Mouse (Mus musculus): ENCODE data around the gene Nfat5.

Nfat5 gene

DNA sequence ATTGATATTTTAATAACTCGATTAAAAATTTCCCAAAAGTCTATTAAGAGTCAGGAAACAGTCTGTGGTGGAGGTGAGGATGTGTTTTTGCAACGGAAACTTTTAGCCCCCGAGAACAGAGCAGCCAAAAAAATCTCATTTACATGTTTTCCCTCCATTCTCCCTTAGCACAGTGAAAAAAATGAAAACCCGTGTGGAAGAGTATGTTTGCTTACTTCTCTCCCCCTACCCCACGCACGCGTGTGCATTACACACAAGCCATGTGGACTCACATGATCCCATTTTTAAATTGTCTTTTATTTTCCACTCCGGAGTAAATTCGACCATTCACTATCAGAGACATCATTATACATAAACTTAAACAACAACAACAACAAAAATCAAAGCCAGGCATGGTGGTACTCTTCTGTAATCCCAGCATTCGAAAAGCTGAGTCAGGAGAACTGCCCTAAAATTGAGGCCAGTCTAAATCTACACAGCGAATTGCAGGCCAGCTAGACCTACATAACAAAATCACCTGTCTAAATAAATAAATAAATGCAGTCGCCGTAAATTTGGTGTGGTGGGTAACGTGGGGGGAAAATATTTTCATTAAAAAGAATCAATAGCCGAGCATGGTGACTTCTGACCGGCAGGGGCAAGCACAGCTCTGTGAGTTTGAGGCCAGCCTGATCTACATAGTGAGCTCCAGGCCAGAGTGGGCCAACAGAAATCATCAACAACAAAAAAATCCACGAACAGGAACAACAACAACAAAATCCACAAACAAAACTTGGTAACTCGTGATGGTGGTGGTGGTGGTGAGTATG, 947 bp upstream of the Nfat5 start:
- DNase-seq (ENCODE audit: low spot score in 2 of 2) = no peak

DNA sequence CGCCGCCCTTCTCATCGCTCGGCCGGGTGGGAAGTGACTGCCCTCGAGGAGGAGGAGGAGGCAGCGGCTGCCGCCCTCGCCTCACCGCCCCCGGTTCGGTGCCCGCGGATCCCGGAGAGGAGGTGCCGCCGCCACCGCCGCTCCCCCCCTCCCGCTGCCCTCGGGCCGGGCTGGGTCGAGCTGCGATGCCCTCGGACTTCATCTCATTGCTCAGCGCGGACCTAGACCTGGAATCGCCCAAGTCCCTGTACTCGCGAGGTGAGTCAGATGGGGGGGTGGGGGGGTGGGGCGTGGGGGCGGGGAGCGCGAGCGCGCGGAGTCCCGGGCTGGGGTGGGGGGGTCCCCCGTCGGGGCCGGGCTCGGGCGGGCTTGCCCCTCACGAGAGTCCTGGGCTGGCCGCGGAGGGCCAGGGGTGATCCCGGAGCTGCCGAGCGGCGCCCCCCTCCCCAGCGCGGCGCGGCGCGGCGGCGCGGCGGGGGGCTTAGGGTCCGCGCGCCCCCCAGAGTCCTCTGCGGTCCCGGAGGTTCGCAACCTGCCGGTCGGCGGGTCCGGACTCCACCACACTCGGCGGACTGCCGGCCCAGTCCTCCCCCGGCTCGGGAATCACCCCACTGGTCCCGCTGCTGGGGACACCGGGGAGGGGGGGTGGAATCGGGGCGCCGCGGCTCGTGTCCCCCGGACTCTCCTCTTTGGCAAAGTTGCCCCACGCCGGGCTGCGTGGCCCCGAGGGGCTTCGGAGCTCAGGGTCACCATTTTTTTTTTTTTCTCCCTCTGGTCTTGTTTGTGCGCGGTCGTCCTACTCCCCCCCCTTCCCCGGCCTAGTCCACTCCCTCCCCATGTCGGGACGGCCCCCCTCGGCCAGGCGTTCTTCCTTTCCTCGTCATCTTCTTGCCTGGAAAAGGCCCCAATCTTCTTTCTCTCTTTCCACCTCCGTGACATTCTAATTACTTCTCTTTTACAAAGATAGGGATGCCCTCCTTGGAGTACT, 665 bp downstream of the Nfat5 start:
- DNase-seq (ENCODE audit: low spot score in 2 of 2) = peak; percentile 12 to 15

DNA sequence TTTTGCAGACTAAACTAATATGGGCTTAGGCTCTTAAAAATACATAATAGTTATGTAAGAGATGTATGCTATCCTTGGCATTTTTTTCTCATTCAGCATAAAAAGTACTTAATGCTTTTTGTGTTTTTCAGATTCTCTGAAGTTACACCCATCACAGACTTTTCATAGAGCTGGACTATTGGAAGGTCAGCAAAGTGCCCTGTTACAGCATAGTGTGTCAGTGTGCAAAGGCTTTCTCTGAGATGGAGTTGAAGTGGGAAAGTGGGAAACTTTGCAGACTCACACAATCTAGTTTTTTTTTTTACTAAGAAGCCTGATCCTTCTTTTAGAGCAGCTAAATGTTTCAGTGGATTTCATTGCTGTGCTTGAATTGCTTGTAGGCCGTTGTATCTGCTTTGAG, 2.2 kb downstream of the Nfat5 start:
- no peak for DNase-seq (ENCODE audit: low spot score in 2 of 2)

DNA sequence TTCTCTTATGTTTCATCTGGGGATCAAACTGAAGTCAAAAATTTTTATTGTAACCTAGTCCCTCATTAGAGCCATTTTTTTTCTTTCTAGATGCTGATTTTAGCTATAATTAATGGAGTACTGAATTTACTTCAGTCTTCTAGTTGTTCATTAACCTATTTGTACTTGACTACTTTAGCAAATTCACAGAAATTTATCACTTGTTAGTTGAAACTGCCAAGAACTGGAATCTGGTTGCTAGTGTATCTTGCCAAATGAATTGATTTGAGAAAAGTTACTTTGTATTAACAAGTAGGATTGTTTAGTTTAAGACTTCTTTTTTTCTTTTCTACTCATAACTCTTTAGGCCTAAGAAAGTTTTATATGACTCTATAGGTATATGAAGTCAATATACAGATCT, 18.6 kb downstream of the Nfat5 start:
- DNase-seq (ENCODE audit: low spot score in 2 of 2) = no peak

DNA sequence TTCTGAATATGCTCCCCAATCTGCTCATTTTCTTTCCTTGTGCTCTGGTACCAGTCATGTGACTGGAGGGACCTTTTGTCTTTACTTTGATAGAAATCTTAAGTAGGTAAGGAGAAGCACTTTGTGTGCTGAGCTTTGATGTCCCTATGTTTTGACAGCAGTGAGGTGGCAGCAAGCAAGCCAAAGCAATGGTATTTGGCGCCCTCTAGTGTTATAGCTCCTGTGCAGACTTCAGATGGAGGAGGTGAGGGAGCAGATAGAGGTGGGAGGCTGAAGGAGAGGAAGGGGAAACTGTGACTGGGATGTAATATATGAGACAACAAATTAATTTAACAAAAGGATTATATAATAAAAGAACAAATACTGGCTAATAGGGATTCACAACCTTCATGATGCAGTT, 30.9 kb downstream of the Nfat5 start:
- DNase-seq (ENCODE audit: low spot score in 2 of 2) = peak; percentile 45 to 59

DNA sequence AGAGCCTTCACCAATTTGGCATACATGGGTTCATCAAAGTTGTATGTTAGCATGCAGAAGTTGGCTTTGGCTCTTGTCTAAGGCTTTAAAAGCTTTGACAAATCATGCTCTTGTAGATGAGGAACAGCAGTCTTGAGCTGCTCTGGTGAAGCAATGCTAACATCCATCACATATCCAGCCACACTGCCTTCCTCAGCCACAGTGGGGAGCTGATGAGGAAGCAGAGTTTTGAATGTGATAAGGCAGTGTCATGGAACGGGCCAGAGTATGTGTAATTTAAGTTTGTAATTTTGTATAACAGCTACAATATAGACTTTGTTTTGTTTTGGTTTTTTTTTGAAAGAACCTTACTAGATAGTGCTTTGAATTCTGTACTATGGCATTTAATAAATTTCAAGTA, 36.3 kb downstream of the Nfat5 start:
- DNase-seq (ENCODE audit: low spot score in 2 of 2) = no peak

DNA sequence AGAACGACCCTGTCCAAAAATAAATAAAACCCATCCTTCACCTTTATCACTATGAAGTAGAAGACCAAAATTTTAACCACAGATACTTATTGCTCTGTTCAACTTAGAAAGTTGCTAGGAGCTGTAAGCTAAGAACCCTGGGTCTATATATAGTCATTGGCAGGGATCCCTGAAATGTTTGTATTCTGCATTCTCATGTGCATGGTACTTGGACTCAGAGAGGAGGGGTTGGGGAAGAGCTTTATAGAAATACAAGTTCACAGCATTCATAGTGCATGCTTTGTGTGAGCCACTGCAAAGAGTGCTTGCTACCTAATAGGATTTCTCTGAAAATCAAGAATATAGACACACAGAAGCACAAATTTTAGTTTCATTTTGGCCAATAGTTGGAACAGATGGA, 43.2 kb downstream of the Nfat5 start:
- DNase-seq (ENCODE audit: low spot score in 2 of 2) = no peak

DNA sequence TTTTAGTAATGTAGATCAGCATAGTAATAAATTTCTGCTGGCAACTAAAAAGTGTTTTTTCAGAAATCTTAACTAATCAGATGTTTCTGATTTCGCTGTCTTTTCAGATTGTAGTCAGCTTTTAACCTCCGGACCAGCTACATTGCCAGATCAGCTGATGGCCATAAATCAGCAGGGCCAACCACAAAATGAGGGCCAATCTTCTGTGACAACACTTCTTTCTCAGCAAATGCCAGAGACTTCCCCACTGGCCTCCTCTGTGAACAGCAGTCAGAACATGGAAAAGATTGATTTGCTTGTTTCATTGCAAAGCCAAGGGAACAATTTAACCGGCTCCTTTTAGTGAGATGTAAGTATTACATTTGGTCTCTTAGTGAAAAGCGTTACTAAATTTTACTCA, 77.0 kb downstream of the Nfat5 start:
- DNase-seq (ENCODE audit: low spot score in 2 of 2) = no peak

DNA sequence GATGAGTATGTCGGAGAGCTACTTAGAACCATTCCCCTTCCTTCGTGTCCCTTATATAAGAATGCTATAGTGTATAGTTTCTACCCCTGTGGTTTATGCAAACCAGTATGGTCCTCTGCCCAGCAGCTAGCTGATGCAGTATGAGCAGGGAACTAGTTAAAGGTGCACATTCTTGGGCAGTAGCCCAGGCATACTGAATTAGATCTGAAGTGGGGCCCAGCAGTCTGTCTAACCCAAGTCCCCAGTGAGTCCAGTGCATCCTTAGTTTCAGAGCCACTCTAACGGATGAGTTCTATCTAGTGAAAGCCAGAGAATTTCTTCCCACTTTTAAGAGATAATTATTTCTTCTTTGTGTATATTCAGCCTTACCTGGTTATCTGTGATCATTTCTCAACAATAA, 84.1 kb downstream of the Nfat5 start:
- DNase-seq (ENCODE audit: low spot score in 2 of 2) = no peak

DNA sequence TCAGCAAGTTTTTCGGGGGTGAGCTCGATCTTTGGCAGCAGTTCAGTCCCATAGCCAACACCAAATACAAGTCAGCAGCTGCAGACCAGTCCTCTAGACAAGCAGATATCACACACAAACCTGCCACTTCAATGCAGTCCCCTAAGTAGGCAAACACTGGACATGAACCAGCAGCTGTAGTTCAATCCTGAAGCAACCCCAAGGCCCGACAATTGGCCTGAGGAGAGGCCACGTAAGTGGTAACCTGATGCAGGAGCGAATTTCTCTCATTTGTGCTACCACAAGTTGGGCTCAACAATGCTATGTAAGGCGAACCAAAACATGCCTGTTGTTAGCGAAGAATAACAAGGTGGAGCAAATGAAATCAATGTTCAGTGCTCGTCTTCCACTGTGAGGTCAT, 87.5 kb downstream of the Nfat5 start:
- no peak for DNase-seq (ENCODE audit: low spot score in 2 of 2)

DNA sequence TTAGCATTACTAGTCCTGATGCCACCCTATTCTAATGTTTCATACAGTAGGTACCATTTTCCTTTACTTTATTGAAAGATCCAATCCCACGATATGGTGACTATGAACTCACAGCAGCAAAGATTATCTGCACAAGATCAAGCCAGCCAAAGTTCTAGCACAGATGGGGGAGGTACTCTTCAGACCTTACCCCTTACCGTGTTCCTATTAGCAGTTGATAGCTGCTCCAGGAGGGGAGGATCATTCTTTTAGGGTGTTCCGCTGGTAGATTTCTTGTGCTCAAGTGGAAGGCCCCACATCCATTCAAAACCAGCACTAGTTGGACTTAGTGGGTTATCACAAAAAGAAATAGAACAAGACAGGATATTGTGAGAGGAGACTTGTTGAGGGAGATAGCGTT, 88.4 kb downstream of the Nfat5 start:
- no peak for DNase-seq (ENCODE audit: low spot score in 2 of 2)

DNA sequence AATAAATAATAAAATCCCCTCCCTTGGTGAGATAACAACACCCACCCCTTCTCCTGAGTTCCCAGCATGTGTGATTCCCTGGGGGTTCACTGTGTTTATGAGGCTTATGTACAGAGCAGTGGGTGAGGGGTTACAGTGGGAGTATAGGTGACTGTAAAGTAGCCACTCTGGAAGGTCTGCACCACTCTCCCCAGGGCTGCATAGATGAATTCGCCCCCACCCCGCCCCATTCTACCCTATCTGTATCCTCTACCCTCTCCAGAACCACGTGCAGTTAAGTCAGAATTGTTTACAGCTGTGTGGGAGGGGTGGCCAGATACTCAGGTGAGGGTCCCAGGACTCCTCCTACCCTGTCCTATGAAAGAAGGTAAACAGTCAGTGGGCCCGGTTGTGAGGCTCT, 89.6 kb downstream of the Nfat5 start:
- no peak for DNase-seq (ENCODE audit: low spot score in 2 of 2)

DNA sequence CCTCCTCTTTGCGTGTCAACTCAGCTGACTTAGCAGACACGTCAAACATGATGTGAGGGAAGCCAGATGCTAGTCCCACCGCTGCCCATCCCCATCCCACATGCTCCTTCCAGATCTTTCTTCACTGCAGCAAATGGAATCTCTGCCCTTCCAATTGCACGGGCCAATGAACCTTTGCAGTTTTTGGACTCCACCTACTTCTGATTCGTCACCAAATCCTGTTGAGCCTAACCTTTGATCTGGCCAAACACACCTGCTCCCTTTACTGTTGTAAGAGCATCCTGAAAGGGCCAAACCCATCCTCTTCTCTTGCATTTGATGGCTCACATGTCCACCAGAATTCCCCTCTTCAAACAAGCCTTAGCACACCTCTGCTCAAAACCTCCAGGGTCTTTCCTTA, 91.4 kb downstream of the Nfat5 start:
- no peak for DNase-seq (ENCODE audit: low spot score in 2 of 2)

DNA sequence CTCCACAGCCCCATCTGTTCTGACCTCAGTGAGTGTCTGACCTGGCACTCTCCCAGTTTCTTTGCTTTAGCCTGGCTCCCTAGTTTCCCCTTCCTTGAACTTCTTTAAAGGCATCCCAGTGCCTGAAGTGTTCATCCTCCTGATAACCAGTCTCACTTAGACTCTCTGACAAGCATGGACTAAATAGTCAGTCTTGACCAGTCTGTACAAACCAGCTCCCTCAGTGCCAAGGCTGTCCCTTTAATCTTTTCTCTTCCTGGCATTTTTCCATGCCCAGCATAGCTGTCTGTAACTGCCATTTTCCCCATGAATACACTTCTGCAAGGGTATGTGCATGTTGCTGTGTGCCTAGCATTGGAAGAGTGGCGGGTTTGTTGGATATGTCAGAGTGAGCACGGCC, 91.8 kb downstream of the Nfat5 start:
- DNase-seq (ENCODE audit: low spot score in 2 of 2) = no peak

DNA sequence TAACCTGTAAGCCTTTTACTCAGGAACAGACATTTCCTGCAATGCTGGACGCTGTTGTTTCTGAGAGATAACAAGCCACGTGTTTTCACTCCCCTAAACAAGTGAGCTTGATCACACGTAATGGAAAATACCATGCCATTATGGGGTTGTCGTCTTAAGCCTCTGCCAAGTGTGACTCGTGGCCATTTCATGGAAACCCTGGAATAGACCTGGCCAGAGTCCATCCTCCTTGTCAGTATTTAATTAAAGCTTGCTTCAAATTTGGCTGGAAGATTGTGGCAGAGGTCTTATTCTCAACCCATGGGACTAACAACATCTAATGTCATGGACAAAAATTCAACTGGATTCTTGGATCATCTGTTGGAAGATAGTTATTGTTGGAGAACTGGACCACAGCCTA, 92.9 kb downstream of the Nfat5 start:
- no peak for DNase-seq (ENCODE audit: low spot score in 2 of 2)

DNA sequence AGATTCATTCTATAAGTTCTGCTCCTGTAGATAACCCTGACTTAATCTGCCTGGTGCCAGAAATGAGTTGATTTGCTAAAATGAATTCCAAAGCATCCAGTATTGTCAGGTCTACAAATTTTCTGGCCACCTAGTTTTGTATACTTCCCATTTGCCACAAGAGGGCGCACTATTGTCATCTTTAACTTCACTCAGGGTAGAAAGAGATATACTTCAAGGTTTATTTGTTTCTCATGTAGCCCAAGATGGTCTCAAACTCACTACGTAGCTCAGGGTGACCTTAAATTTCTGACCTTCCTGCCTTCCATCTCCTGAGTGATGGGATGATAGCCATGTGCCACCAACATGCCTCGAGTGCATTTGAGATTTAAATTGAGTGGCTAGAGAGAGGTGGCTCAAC, 93.4 kb downstream of the Nfat5 start:
- no peak for DNase-seq (ENCODE audit: low spot score in 2 of 2)

DNA sequence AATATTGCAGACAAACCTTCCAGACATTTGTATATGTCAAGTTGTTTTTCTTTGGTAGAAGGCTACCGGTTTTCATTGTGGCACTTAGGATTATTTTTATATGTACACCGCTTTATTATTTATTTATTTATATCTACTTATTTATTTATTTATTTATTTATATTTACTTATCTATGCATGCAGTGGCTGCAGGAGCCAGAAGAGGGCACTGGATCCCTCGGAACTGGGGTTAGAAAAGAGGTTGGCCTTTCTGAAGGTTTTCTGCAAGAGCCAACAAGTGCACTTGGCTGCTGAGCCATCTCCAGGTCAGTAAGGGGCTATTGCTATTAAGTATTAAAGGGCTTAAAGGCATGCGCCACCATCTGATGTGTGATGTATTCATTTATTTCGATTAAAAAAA, 94.6 kb downstream of the Nfat5 start:
- no peak for DNase-seq (ENCODE audit: low spot score in 2 of 2)

DNA sequence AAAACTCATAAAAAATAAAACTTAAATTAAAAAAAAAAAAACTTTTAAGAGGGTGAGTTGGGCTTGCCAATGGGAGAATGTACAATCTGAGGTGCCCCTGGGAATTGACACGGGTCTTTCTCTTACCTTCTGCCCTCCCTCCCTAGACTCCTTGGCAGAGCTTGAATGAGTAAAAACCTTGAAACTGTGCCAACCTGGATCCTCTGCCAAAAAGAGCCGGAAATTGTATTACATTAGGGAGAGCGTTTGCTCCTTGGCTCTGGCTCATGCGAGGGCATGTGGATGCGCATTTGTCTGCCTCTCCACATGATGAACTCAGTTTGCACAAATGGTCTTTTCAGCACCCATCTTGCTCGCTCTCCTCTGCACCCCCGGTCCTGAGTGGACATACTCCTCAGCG, 96.3 kb downstream of the Nfat5 start:
- DNase-seq (ENCODE audit: low spot score in 2 of 2) = no peak

DNA sequence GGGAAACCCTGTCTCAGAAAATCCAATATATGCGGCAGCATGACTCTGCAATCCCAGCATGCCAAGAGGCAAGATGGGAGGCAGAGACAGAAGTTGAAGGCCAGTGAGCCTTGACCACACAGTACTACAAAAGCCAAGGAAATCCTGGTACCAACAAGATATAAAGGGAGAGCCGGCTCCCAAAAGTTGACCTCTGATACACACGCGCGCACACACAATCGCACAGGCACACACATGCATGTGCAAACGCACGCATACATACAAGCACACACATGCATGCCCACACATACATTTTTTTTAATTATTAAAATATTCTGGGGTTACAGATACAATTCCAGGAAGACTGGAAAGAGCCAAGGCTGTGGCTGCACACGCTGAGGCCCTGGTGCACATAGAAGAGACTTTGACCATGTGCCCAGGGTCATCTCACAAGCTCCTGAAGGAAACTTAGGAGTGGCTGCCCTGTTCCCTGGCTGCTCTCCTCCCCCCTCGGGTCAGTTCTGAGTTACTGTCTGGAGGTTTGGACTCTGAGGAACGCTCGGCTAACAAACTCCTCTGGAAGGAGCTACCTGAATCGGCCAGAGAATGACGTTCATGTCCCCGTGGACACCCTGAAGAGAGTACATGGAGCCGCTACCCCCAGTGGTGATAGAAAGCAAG, 97.3 kb downstream of the Nfat5 start:
- DNase-seq (ENCODE audit: low spot score in 2 of 2) = no peak

DNA sequence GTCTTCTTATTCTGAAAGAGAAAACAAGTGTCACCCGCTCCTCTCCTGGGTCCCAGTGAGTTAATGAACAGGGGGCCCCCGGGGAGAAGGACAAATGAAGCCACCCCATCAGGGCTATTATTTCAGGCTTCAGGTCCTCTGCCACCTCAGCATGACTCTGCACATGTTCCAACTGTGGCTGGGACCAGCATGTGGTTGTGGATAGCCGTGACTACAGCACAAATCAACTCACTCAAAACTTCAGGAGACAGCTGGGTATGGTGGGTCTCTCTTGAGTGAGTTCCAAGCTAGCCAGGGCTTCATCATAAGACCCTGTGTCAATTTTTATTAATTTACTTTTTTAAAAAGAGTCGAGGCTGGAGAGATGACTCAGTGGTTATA, 97.9 kb downstream of the Nfat5 start:
- DNase-seq (ENCODE audit: low spot score in 2 of 2) = no peak

DNA sequence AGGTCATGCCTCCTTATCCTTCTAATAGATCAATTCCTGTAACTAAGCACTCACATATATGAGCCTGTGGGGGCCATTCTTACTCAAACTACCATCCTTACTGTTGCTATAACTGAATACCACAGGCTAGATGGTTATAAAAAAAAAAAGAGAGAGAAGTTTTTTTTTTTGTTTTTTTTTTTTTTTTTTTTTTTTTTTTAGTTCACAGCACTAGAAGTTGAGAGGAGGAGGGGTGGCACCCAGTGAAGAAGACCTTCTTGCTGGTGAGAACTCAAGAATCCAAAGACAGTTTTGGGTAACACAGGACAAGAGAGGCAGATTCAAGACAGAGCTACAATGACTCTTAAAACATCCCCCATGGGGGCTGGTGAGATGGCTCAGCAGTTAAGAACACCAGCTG, 102.1 kb downstream of the Nfat5 start:
- no peak for DNase-seq (ENCODE audit: low spot score in 2 of 2)

DNA sequence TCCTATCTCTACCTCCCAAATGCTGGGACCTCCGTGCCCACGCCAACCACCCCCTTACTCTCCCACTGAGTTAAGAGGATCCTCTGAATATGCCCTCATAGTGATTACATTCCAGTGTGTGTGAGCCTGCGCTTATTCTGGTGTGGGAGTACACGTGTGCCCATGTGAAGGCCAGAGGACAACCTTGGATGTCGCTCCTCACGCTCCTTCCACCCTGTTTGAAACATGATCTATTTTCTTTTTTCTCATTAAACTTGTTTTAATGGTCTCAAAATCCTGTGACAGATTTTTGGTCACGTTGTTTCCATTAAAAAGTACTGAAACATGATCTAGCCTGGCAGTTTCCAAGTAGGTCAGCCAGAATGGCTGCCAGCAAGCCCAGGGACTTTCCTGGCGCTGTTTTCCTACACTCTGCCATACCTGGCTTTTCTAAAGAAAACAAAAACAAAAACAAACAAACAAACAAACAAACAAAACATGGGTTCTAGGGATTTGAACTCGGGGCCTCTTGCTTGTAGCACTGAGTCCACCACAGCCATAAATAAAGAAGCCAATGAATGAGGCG, 102.9 kb downstream of the Nfat5 start:
- no peak for DNase-seq (ENCODE audit: low spot score in 2 of 2)
